Mouse (Mus musculus): Measurements from ENCODE around the gene Tmem131l.

Gene Tmem131l

DNA sequence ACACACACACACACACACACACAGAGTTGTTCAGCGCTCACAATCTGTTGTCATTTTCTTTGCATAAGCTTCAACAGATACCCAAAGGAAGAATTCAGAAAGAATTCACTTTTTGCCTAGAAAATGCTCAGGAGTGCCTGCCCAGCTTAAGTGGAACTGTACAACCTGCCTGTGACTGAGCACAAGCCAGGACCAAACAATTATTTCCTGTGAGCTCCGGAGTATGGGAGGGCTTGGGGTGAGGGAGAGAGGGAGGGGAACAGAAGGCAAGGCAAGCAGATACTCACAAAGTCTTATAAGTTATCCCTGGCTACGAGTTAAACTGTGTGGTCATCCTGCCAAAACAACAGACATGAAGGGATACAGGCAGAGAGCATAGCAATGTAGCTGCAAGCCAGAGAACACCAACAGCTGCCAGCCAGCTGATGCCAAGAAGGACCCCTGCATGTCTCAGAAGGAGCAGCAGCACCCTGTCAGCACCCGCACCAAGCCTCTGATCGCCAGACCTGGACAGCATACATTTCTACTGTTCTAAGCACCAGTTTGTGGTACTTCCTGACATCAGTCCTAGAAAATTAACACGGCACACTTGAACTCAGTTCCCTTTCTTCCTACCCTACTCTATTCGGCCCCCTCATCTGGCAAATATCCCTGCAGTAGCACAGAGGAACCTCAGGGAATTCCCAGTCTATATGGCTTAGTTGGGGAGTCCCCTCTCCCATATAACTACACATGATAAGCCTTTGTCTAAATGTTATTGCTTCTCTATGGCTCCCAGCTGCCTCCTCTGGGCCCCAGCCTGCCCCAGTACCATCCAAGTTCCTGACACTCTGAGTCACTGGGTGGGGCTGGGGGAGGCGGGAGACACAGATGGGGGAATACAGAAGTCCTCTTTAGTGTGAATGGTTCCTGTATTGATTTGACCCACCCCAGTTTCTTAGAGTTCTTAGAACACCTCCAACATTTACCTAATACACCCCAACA, 18.5 kb downstream of the Tmem131l start:
- in situ Hi-C loops (cut with MboI; ENCODE audit: low sequenced_read_pairs) = no loop called here

DNA sequence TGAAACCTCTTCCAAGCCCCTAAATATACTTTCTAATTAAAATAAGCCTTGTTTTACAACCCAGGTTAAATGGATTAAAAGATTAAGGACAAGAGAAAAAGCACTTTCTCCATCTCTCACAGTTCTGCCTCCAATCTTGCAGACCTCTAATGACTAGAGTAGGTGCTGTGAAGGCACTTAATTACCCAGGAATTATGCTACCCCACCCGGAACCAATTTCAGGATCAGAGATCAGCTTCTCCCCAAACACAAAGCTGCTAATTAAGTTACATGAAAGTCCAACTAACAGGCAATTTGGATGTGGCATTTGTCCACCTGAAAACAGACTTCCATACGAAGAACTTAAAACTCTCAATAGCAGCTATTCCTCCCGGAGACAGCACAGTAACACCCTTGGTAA, 19.4 kb downstream of the Tmem131l start:
- in situ Hi-C loops (cut with MboI; ENCODE audit: low sequenced_read_pairs) = no loop called here

DNA sequence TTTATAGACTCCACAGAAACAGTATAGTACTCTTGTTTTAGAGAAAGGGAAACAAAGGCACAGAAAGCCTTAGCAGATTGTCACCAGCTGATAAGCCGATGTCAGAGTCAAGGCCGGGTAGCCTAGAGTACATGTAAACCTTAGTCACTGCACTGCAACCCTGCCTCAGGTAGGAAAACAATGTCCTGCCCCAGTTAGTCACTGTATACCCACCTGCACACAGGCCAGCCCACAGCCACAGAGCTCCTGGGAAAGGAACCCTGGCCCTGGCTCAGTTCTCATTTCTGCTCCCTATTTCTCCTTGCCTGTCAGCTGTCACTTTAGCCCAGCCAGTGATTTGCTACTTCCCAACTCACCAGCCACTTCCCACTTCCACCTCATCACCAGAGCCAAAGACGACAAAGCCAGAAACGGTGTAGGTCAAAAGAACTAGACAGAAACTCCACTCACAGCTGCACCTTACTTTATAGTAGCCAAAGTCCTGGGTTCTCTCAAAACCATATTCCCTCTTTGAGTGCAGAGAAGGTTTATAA, 24.4 kb downstream of the Tmem131l start:
- in situ Hi-C loops (cut with MboI; ENCODE audit: low sequenced_read_pairs) = no loop called here

DNA sequence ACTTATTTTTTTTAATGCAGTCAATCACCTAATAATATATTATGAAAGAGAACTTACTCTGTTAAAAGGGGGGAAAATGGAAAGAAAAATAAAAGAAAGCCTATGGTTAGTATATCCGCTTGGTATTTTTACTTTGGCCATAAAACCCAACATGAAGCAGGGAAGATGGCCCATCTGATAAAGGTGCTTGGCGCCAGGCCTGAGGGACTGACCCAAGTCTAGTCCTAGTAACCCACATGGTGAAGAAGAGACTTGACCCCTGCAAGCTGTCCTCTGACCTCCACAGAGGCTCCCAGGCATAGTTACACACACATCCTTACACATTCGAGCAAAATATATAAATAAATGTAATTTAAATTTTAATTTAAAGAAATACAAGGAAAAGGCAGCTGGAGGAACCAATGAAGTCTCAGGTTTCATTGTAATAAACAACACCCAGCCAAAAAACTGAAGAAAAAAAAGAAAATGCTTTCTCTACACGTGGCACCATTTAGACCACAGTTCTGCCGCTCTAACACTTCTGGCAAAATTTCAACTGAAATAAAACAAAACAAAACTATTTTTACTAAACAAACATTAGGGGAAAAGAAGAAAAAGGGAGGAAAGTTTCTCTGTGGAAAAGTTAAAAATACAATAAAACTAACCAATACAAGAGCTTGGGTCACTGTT, 28.8 kb downstream of the Tmem131l start:
- in situ Hi-C loops (cut with MboI; ENCODE audit: low sequenced_read_pairs) = no loop called here

DNA sequence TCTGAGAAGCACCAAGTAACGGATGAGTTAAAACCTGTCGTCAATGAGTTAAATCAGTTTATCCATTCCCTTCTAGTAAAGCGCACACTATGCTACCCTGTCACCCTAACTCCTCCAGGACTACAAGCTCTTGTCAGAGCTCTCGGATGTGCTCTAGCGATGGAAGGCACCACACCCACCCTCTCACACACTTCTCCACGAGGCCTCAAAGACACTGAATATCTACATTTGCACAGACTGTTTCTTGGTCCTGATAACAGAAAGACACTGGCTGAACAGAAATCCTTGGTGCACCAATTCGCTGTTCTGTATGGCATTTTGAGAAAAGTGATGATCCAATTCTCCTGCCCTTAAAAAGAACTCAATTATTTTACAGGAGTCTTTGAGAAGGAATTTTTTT, 34.0 kb downstream of the Tmem131l start:
- in situ Hi-C loops (cut with MboI; ENCODE audit: low sequenced_read_pairs) = no loop called here

DNA sequence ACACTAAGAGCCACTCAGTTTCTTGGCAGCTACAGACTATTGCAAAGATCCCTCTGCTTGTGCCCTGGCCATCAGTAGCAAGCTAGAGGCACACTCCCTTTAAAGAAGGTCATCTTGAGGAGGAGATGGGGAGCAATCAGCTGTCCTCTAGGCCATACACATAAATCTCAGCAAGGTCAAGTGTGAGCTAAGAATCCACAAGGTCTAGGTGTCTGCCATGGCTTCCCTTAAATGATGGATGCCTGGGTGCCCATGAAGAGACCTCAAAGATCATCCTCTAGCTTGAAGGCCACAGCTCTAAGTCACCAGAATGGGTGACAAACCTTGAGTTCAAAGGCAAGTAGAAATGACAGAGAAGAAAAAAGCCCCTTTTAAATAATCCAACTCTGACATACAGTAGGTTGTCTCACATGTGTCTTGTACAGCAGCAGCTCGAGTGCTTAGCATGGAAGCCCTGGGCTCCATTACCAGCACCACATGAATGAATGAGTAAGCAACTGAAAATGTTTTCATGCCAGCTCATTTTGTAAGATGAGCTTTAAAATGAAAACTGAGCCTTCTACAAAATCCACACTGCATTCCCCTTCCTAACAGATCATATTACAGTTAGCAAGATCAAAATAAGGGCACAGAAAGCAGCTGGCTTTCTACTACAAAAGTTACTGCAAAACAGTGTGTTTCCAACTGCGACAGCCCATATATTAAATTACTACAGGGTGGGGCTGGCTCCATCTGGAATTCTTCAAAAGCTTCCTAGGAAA, 35.5 kb downstream of the Tmem131l start:
- in situ Hi-C loops (cut with MboI; ENCODE audit: low sequenced_read_pairs) = no loop called here

DNA sequence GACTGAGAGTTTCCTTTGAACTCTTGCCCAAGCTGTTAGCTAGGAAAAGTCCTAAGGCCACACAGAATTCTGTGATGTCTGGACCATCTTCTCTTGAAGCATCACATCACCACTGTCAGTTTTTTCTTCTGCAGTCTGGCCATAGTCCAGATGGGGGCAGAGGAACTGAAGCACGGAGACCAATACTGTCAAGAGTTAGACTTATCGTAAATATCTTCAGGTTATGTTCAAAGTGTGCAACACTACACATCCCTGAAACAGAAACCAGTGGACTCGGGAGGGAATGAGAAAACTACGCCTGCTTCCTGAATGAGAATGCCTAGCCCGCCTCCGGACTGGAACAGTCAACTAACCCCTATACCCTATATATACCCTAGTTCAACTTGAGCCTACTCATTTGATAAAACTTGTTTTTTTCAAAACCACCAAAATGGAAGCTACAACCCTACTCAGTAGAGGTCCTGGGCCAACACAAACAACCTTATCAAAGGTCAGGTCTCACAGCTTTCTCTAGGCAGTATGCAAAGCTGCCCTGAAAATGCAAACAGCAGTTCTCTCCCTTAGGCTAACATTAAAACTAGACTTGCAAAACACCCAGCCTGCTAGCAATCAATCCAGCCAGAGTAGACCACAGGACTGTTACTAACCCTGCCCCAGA, 37.4 kb downstream of the Tmem131l start:
- in situ Hi-C loops (cut with MboI; ENCODE audit: low sequenced_read_pairs) = no loop called here

DNA sequence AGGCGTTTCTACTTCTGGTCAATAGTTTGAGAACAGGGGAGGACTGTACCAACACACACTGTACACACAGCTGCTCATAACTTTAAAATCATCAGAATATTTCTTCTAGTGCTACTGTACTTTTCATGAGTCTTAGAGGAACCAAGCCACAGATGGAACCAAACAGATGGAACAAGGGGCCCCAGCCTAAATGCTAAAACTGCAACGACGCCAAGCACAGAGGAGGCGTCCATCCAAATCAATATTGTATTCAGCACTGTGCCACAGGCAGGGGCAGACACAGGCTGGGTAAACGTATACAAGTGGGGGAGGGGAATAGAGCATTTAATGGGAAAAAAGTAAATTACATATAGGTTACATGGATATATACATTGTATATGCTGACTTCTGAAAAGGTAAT, 42.4 kb downstream of the Tmem131l start:
- in situ Hi-C loops (cut with MboI; ENCODE audit: low sequenced_read_pairs) = no loop called here

DNA sequence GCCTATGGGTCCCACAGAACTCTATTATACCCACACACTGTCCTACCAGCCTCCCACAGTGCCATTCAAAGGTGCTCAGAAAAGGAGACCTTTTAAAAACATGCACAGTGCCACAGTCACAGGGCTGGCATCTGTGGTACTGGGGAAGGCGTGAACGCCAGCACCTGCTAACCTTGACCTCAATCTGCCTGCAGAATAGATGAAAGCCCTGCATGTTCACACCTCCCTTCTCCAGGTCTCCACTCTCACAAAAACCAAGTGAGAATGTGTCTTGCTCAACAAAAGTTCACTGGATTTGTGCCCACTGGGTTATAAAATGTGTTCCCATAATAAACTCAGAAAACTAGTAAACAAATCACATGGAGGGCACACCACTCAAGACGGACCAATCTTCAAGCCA, 42.9 kb downstream of the Tmem131l start:
- in situ Hi-C loops (cut with MboI; ENCODE audit: low sequenced_read_pairs) = no loop called here

DNA sequence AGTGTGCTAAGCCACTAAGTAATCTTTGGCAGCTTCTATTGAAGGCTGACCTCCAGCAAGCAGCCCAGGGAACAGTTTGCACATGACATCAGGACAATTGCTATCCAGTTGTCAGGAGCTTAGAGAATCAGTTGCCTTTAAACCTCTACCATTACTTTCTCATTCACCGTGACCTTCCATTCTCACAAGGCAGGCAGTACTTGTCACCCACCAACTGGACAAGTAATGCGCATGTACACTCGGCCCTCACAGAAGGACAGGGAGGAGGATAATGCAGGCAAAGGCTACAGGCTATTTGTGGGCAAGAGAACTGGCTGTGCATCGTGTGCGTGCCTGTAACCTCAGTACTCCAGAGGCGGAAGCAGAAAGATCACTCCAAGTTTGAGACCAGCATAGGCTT, 43.9 kb downstream of the Tmem131l start:
- in situ Hi-C loops (cut with MboI; ENCODE audit: low sequenced_read_pairs) = no loop called here

DNA sequence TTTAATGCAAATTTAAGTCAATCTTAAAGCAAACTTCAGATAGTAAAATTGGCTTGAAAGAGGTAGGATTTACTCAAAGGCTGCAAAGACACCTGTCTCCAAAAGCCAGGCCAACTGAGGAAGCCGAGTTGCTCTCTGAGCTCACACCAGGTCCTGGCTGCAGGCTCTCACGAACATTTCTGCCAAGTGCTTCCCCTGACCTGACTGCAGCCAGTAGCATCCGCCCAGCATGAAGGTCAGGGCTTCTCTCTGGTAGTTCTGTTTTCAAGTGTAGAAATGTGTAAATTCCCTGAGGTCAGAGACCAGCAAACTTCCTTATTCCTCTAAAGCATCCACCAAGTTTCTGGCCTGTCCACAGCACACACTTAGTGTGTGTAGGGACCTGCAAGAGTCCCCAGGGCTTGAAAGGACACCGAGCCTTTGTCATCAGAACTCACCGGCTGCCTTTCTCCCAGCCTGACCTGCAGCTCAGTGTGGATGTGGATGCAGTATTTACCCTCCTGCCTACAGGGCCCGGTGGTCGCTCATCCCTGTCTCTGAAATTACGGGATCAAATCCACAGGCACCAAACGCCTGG, 44.6 kb downstream of the Tmem131l start:
- in situ Hi-C loops (cut with MboI; ENCODE audit: low sequenced_read_pairs) = no loop called here

DNA sequence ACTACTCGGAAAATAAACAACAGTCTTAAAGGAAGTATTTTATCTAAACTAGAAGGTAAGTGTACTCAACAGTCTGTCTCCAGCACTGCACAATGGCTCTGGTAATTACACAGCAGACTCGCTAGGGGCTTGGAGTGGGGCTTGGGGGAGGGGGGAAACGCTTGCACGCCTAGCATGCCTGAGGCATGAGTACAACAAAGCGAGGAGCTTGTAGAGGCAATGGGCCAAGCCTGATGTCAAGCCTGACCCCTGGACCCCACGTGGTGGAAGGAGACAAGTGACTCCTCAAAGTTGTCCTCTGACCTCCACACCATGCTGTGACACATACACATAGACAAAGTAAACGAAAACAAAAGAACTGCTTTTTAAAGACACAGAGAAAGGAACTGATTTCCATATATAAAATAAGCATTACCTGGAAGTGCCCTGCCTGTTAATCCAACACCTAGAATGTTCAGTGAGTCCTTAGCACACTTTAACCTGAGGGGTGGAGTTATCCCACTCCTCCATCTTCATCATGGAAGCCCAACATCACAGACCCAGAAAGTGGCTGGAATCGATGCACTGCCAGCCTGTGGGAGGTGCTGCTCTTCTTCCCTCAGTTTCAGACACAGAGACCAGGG, 45.6 kb downstream of the Tmem131l start:
- in situ Hi-C loops (cut with MboI; ENCODE audit: low sequenced_read_pairs) = no loop called here

DNA sequence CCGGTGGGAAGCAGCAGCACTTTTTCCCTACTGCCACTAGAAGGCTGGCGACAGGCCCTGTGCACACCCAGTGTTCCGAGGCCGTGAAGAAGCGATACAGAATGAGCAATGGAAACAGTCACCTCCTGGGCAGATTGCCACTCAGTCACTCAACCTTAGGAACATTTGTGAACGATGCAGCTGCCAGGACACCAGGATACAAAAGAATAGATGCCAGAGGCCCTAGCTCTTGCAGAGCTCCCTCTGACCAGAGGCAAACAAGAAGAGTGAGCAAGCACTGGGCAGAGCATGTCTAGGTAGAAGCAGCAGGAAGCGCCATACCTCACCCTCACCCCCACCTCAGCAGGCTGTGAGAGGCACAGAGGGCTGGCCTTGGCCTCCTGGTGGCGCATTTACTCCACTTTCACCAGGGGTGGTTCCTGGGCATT, 46.9 kb downstream of the Tmem131l start:
- in situ Hi-C loops (cut with MboI; ENCODE audit: low sequenced_read_pairs) = no loop called here

DNA sequence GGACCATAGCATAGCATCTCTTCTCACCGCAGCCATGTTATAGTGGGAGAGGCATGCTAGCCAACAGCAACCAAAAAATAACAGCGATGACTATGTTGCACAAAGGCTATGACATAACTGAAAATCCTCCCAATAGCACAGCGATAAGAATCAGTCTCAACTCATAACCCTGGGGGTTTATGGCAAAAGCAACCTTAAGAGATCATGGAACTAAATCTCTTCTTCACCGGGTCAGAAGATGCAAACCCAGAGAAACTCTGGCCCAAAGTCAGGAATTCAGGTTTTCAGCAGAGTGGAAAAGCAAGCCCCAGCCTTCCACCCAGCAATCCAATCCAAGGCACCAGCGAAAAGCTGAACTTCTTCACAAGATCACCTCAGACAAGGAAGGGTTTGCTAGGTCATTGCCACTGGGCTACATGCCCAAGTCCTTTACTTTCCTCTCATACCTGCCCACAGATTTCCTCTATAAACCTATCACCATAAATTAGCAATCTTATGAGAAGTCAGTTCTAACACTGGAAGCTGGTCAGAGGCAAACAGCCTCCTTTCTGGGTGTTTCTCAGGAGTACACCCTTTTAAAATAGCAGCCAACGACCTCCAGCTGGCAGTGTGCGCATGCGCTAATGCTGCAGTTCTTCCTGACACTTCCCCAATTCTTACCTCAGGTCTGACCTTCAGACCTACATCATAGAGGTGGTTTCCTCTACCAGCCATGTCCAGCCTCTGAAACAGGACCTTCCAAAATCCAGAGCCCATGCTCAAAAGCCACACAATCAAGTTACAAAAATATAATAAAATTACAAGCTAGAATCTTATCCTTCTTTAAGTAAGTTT, 48.1 kb downstream of the Tmem131l start:
- in situ Hi-C loops (cut with MboI; ENCODE audit: low sequenced_read_pairs) = no loop called here

DNA sequence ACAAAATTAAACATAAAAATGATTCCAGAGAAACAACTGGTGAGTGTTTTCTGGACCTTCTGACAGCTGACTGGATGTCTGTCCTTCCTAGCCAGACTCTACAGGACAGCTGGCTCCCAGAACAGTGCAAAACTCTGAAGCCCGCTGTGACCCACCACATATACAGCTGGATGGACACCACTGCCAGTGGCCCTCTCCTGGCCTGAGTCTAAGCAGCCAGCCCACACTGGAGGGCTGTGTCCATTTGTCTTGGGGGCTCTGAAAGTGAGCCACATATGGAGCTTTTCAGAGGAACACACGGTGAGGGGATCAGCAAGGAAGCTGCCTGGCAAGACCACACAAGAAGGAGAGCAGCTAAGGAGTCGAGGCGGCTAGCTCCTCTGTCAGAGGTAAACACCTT, 51.8 kb downstream of the Tmem131l start:
- in situ Hi-C loops (cut with MboI; ENCODE audit: low sequenced_read_pairs) = no loop called here

DNA sequence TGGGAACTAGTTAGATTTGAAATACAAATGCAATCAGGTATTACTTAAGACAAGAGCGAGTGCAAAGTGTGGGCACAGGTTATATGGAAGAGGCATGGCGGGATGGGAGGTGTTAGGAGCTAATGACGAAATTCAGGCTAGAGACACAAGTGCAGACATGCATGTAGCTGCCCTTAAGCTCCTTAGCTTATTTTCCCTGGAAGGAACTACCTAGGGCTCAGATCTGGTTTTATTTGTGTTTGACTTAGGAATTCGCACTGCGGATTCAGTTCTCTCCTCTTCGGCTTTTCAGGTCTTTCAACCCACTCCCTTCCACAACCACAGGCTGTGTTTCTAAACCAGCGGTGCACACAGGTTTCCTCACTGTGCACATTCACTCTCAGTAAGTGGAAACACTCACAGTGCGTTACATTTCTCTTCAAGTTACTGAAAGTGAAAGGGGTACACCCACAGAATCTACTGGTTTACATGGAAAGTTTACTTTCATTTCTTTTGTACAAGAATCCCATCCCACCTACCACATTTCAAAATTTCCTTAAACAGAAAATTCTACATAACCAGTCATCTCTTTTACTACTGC, 52.4 kb downstream of the Tmem131l start:
- in situ Hi-C loops (cut with MboI; ENCODE audit: low sequenced_read_pairs) = no loop called here

DNA sequence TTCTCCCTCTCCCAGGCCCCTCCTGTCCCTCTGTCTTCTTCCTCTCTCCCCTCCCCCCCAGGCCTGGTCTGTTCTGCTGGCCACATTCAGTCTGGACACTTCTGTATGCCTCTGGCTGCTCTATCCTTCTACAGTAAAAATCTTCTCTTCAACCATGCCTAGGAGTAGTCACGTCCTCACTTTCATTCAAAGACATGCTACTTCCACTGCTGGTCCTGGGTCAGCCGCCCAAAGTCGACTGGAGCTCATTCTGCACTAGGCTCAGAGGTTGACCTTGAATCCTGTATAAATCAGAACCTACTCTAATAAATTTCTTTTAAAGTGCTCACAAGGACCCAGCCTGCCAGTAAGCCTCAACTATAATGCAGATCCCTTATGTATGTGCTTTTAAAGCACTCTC, 53.2 kb downstream of the Tmem131l start:
- in situ Hi-C loops (cut with MboI; ENCODE audit: low sequenced_read_pairs) = no loop called here

DNA sequence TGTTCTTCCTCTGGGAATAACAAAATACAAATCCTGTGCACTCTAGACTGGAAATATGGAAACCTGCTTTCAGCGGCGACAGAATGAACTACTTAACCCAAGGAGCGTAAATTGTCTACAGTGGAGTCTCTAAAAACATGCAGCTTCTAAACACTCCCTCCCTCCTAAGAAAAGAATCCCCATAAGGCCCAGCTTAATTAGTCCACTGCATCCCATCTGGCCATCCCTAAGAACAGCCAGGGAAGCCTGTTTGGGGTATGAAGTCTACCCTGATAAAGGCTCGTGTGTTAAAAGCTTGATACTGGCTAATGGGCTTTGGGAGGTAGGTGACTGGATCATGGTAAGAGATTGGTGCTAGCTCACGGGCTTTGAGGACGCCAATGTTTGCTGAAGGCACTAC, 54.5 kb downstream of the Tmem131l start:
- in situ Hi-C loops (cut with MboI; ENCODE audit: low sequenced_read_pairs) = no loop called here

DNA sequence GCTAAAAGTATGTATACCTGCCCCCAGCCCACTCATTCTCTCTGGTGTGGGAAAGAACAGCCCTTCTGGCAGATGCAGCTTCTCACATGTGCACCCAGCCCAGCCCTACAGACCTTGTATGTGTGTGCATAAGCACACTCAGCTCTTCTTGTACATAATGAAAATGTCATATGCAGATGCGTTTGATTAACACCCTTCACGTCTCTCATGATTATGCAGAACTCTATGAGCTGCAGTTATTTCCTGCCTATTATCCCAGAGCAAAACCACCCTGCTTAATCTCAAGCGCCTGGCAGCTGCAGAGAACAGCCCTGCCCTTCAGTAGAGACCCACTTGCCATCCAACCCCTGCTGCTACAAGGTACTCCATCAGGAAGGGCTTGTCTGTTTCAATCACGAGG, 55.6 kb downstream of the Tmem131l start:
- in situ Hi-C loops (cut with MboI; ENCODE audit: low sequenced_read_pairs) = no loop called here
